Mouse (Mus musculus): ENCODE data around the gene Krt12.

GRCm38 (mm10) chr11:99398084-99398483, 24.0 kb downstream of the Krt12 start:
- TF ChIP-seq CTCF (IDR thresholded peaks at IDR 0.05; ENCODE audit: low read depth, low read length) (no peak), GATA2 (IDR thresholded peaks at IDR 0.05; ENCODE audit: borderline replicate concordance, low read depth, low read length) (no peak), POLR2AphosphoS5 (IDR thresholded peaks at IDR 0.05; ENCODE audit: insufficient replicate concordance, low read depth, low read length) (no peak)
